Mouse (Mus musculus) ES-E14 (cell line): ENCODE data around the gene Zc2hc1c. TPM values are rescaled to one million over a fixed set of nuclear protein-coding genes. Genes with fewer than 3 reads are reported as not detected.

Experiments
- DNase-seq: peaks from one replicate; pipeline ENCODE4 v3.0.0-alpha.2; 2013; ENCODE audit warnings: low read depth, low spot score
- H3K27ac ChIP-seq: 2 replicates; pipeline ENCODE4 v1.5.1; 2012; ENCODE audit warnings: low read depth, mild to moderate bottlenecking, low read length, moderate library complexity, mixed read lengths; ENCODE audit not compliant: poor library complexity, insufficient read depth, severe bottlenecking
- H3K36me3 ChIP-seq: 2 replicates; pipeline ENCODE4 v1.6.1; 2012; ENCODE audit warnings: mild to moderate bottlenecking, low read length, moderate library complexity, mixed read lengths; ENCODE audit not compliant: control insufficient read depth, poor library complexity, insufficient read depth, severe bottlenecking
- H3K4me1 ChIP-seq, 2 experiments: fragments of 150-350 bp in 1 of 2; sonication (generic) in 1 of 2; 2 replicates each; pipeline ENCODE4 v1.6.1; 2012; ENCODE audit warnings: low read length in 2 of 2, mild to moderate bottlenecking in 1 of 2, mixed read lengths in 1 of 2; ENCODE audit not compliant: control insufficient read depth in 2 of 2, insufficient read depth in 2 of 2, poor library complexity in 1 of 2
- H3K4me3 ChIP-seq, 2 experiments: fragments of 150-350 bp in 1 of 2; sonication (generic) in 1 of 2; 2 replicates each; pipeline ENCODE4 v1.5.1; 2012; ENCODE audit warnings: low read length in 2 of 2, low read depth in 1 of 2, mild to moderate bottlenecking in 1 of 2, mixed read lengths in 1 of 2; ENCODE audit not compliant: insufficient read depth in 1 of 2, poor library complexity in 1 of 2, severe bottlenecking in 1 of 2
- H3K9ac ChIP-seq: 2 replicates; pipeline ENCODE4 v1.6.1; 2012; ENCODE audit warnings: low read depth, mild to moderate bottlenecking, low read length, mixed read lengths; ENCODE audit not compliant: poor library complexity, insufficient read depth, severe bottlenecking
- H3K9me3 ChIP-seq: fragments of 150-350 bp; sonication (generic); 2 replicates; pipeline ENCODE4 v1.6.1; 2012; ENCODE audit warnings: low read depth, mild to moderate bottlenecking, low read length; ENCODE audit not compliant: control insufficient read depth, insufficient read depth
- CHD2 ChIP-seq: IDR thresholded peaks from 2 replicates; pipeline ENCODE4 v1.6.1; 2014; ENCODE audit warnings: mild to moderate bottlenecking, low read depth, low read length, inconsistent platforms
- HCFC1 ChIP-seq: IDR thresholded peaks from 2 replicates; pipeline ENCODE4 v1.6.1; 2012; ENCODE audit warnings: low read length, inconsistent platforms, borderline replicate concordance; ENCODE audit not compliant: insufficient read depth
- MAFK ChIP-seq: IDR thresholded peaks from 2 replicates; pipeline ENCODE4 v1.6.1; 2014; ENCODE audit warnings: mild to moderate bottlenecking, low read depth, low read length, inconsistent platforms; ENCODE audit not compliant: insufficient read depth
- ZC3H11A ChIP-seq: IDR thresholded peaks from 2 replicates; pipeline ENCODE4 v1.6.1; 2012; ENCODE audit warnings: low read depth, mild to moderate bottlenecking, inconsistent platforms, low read length, borderline replicate concordance
- ZNF384 ChIP-seq: IDR thresholded peaks from 2 replicates; pipeline ENCODE4 v1.6.1; 2012; ENCODE audit warnings: low read depth, low read length, inconsistent platforms
- in situ Hi-C, 2 experiments: fragments of 600-800 bp; cut with MboI; formaldehyde crosslinking; loops; one replicate each; pipeline ENCODE4 v1.15.1; 2025; ENCODE audit warnings: low sequenced_read_pairs in 2 of 2, inconsistent platforms in 1 of 2; ENCODE audit not compliant: unreplicated experiment in 2 of 2
- total RNA-seq: library from RNA; depleted of rRNA; stranded (reverse); fragments of 300-350 nt; gene quantifications from 2 replicates; pipeline ENCODE4 v1.2.3, GENCODE M21; 2012; rRNA removed

Zc2hc1c gene
- total RNA-seq: 0.45 and 0.63 TPM in 2 replicates

DNA sequence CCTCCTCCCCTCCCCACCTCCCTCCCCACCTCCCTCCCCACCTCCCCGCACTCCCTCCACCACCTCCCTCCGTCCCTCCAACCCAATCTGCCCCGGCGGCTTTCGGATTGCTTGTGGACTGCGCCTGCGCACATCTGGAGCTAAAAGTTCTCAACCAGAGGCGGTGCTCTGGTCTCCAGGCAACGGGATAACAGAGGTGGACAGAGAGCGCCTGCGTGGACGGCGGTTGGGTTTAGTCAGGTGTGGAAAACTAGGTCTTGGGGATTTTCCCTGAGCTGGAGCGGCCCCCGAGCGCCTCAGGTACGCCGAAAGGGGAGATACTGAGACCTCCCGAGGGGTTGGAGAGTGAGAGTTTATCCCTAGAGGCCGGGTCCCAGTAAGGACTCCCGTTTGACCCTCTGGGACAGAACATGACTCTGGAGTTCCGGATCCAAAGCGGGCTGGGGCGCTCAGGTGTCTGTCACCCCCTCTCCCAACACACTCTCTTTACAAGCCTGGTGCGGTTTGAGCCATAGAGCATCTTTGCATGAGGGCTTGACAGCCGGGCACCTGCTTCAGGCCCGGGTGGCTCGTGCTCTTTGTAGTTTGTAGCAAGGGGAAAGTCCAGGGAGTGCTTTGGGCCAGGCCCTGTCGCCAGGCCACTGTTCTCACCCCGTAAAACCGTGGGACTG, at the start of gene Zc2hc1c:
TSS of gene Zc2hc1c (plus strand) at position 106 of the 671 bp plus-strand sequence.
- H3K27ac ChIP-seq: no peak within 1 kb of the TSS
- in situ Hi-C loops: no loop called here
- H3K4me1 ChIP-seq: peaks cover 0 to 5% of the 10 kb centered on the region in 2 experiments; a peak in 1 of 4 replicates
- peak within 1 kb of the TSS; percentile 56 for H3K9ac ChIP-seq
- no peaks in the 10 kb centered on the region for H3K36me3 ChIP-seq
- TF ChIP-seq CHD2 (no peak), HCFC1 (0 out of 2 replicates have a peak, but pooled peaks have one; percentile 3)
- peak within 1 kb of the TSS; percentile 65 to 72 for H3K4me3 ChIP-seq
- peak; percentile 92 for DNase-seq
- H3K9me3 ChIP-seq: no peaks in the 10 kb centered on the region

DNA sequence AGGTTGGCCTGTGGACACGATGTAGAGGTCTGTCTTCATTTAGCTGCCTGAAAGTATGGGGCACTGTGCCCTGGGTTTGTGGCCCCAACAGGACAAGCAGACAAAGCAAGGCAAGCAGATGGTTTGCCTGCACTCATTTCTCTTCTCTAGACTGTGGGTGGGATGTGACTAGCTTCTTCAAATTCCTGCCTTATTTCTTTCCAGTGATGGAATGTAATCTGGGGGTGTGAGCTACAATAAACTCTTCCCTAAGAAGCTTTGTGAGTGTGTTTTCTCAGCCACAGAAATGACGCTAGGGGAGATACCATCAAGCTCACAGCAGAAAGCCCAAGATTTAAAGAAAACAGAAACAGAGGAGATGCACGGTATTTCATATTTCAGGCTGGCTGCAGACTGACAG, 36.3 kb upstream of the Zc2hc1c start:
- H3K36me3 ChIP-seq: no peaks in the 10 kb centered on the region

DNA sequence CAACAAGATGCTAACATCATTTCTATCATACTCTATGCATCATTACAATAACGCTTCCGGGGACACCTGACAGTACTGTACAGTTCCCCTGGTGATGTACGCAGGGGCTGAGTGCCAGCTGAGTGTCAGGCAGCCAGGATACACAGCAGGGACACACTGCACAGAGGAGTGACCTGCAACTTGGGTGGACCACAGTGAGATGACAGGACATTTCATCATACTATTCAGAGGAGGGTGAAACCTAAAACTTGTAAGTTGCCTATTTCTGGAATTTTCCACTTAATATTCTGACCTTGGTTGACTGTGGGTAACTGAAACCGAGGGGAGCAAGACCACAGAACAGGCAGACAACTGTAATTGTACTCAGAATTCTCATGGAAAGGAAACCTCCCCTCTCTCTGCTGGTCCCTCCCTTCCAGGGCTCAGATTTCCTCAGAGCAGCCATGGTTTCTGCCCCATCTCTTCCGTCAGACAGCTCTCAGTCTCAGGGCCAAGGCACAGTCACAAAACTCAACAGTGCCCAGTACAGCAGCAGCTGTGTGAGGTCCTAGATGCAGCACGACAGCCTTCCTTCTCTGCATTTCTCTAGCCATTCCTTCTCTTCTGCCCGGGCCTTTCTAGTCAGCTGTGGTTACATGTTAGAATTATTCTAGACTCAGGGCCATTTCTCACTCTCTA, 32.2 kb upstream of the Zc2hc1c start:
- no peak for DNase-seq
- TF ChIP-seq ZC3H11A (no peak), ZNF384 (no peak), HCFC1 (no peak), CHD2 (no peak), MAFK (no peak)
- no peak overlapping the region for H3K9ac ChIP-seq
- H3K27ac ChIP-seq: no peak overlapping the region
- H3K4me1 ChIP-seq: 0 out of 4 replicates have a peak, but pooled peaks cover 0 to 2% of the 10 kb centered on the region in 2 experiments
- in situ Hi-C loops: no loop called here
- H3K4me3 ChIP-seq: no peak overlapping the region
- 0 out of 2 replicates have a peak, but pooled peaks cover 3% of the 10 kb centered on the region for H3K36me3 ChIP-seq
- H3K9me3 ChIP-seq: no peaks in the 10 kb centered on the region

More for the DNA sequence above, 36.3 kb upstream of the Zc2hc1c start:
- H3K4me1 ChIP-seq: 0 out of 4 replicates have a peak, but pooled peaks cover 0 to 2% of the 10 kb centered on the region in 2 experiments
- H3K9me3 ChIP-seq: peaks cover 5% of the 10 kb centered on the region; the same call in 1 of the 2 replicates
- TF ChIP-seq ZNF384 (no peak), MAFK (no peak), HCFC1 (no peak), ZC3H11A (no peak), CHD2 (no peak)
- no peak overlapping the region for H3K9ac ChIP-seq
- H3K27ac ChIP-seq: no peak overlapping the region
- in situ Hi-C loops: no loop called here
- DNase-seq: no peak
- no peak overlapping the region for H3K4me3 ChIP-seq

DNA sequence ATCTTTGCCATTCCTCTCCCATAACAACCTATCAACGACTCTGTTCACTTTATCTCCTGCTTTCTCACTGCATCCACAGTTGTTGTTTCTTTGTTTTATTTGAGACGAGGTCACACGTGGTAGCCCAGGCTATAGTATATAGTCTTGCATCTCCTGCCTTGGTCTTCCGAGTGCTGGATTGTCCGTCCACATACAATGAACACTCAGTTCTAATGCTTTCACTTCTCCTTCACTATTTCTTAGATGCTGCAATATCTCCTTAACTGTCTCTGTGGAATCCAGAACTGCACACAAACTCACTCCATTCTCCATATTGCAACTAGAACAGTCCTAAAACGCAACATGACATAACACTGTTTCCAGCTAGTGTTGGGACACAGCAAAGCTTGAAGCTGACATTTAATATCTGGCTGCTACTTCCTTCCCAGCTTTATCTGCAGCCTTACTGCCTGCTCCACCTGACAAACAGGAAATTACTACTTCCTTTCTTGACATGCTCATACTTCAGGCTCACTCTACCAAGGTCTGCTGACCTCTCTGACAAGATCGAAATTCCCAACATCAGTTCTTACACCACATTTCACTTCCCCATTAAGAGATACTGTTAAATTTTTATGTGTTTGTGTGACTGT, 31.3 kb upstream of the Zc2hc1c start:
- Histone ChIP-seq H3K9ac (no peak overlapping the region), H3K27ac (no peak overlapping the region), H3K4me1 (0 out of 4 replicates have a peak, but pooled peaks cover 0 to 2% of the 10 kb centered on the region in 2 experiments), H3K9me3 (no peaks in the 10 kb centered on the region), H3K4me3 (no peak overlapping the region), H3K36me3 (0 out of 2 replicates have a peak, but pooled peaks cover 3% of the 10 kb centered on the region)
- TF ChIP-seq ZC3H11A (no peak), HCFC1 (no peak)
- in situ Hi-C loops: no loop called here
- no peak for DNase-seq
